Mouse (Mus musculus) myocyte (in vitro differentiated cells): ENCODE data around the gene Sema5a.

Experiments
- E2F4 ChIP-seq: IDR thresholded peaks from one replicate; pipeline ENCODE4 v1.6.1; 2011; ENCODE audit warnings: mild to moderate bottlenecking, control low read depth, moderate library complexity; ENCODE audit not compliant: insufficient read depth
- MAX ChIP-seq: IDR thresholded peaks from one replicate; pipeline ENCODE4 v1.6.1; 2011; ENCODE audit warnings: low read depth, mild to moderate bottlenecking, control low read depth
- MYOG ChIP-seq, 3 experiments: IDR thresholded peaks; one replicate each; pipeline ENCODE4 v1.6.1; 2011; ENCODE audit warnings: control low read depth in 2 of 3, low read depth in 2 of 3, mild to moderate bottlenecking in 2 of 3; ENCODE audit not compliant: insufficient read length in 2 of 3, control insufficient read depth in 1 of 3, insufficient read depth in 1 of 3
- POLR2A ChIP-seq: IDR thresholded peaks from one replicate; pipeline ENCODE4 v1.6.1; 2011; ENCODE audit warnings: low read depth, mild to moderate bottlenecking, control low read depth, moderate library complexity; ENCODE audit not compliant: insufficient read length
- POLR2AphosphoS2 ChIP-seq: IDR thresholded peaks from one replicate; pipeline ENCODE4 v1.6.1; 2011; ENCODE audit warnings: low read depth, control low read depth; ENCODE audit not compliant: insufficient read length
- REST ChIP-seq: IDR thresholded peaks from one replicate; pipeline ENCODE4 v1.6.1; 2011; ENCODE audit warnings: mild to moderate bottlenecking, control low read depth, moderate library complexity; ENCODE audit not compliant: insufficient read depth, insufficient read length
- SRF ChIP-seq: IDR thresholded peaks from one replicate; pipeline ENCODE4 v1.6.1; 2011; ENCODE audit warnings: low read depth; ENCODE audit not compliant: control insufficient read depth, insufficient read length
- TCF12 ChIP-seq: IDR thresholded peaks from one replicate; pipeline ENCODE4 v1.6.1; 2011; ENCODE audit warnings: mild to moderate bottlenecking, control low read depth; ENCODE audit not compliant: poor library complexity, insufficient read depth, severe bottlenecking
- TCF3 ChIP-seq: IDR thresholded peaks from one replicate; pipeline ENCODE4 v1.6.1; 2011; ENCODE audit warnings: low read depth, control low read depth; ENCODE audit not compliant: insufficient read length
- USF1 ChIP-seq: IDR thresholded peaks from one replicate; pipeline ENCODE4 v1.6.1; 2011; ENCODE audit warnings: low read depth, mild to moderate bottlenecking, control low read depth, moderate library complexity

GRCm38 (mm10) chr15:32317074-32317473 is 72.5 kb downstream of the Sema5a start:
- TF ChIP-seq TCF3 (no peak), MAX (no peak), MYOG (IDR thresholded peaks at IDR 0.05; ENCODE audit: control insufficient read depth in 1 of 3, insufficient read depth in 1 of 3, insufficient read length in 2 of 3, low read depth in 2 of 3) (no peak), POLR2A (no peak), POLR2AphosphoS2 (no peak), REST (no peak), USF1 (no peak), TCF12 (no peak), E2F4 (no peak), SRF (no peak)
